Mouse (Mus musculus): Measurements from ENCODE around the gene Crcp. TPM values are rescaled to one million over a fixed set of nuclear protein-coding genes. Genes with fewer than 3 reads are reported as not detected.

Gene Crcp
- polyA plus RNA-seq, 1 experiment from 2014 or later, result 38.7 TPM

DNA sequence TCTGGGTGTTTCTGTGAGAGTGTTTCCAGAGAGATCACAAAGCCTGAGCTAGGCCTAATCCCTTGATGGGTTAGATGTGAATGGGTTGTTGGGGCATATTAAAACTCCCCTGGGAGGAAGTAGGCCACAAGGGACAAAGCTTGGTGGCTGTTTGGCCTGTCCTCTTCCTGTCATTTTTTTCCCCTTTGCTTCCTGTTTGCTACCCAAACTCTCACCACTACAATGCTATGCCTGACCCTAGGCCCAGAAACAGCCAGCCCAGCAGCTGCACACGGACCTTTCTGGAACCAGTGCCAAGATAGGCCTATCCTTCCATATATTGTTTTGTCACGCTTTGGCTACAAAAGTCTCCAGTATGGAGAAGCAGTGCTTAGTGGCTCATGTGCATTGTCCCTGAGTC is 33.0 kb downstream of the Crcp start:
- WGBS, result 62% methylated on average over 2 of the region's 2 CpGs
- H3K9ac ChIP-seq (ENCODE audit: low read depth, low read length), result no peak overlapping the region
- H3K36me3 ChIP-seq (ENCODE audit: control insufficient read depth, insufficient read depth, low read length), result 0 out of 2 replicates have a peak, but pooled peaks cover 2% of the 10 kb centered on the region
- 0 out of 2 replicates have a peak, but pooled peaks cover 13% of the 10 kb centered on the region for H3K4me1 ChIP-seq (ENCODE audit: control insufficient read depth, insufficient read depth, low read length)
- no peak overlapping the region for H3K4me2 ChIP-seq (ENCODE audit: low read depth, low read length)
- no peak overlapping the region for H3K4me3 ChIP-seq (ENCODE audit: low read length)
- H3K27ac ChIP-seq (ENCODE audit: low read length), result 0 out of 2 replicates have a peak overlapping the region, but pooled peaks have one; percentile 4
- peak; percentile 18; the same call in 1 of the 2 replicates for ATAC-seq
- H3K27me3 ChIP-seq (replicated peaks; ENCODE audit: control insufficient read depth, insufficient read depth, low read length), result no peaks in the 10 kb centered on the region
- no peaks in the 10 kb centered on the region; the same call in 1 of the 2 replicates for H3K9me3 ChIP-seq (ENCODE audit: control insufficient read depth, low read length)

DNA sequence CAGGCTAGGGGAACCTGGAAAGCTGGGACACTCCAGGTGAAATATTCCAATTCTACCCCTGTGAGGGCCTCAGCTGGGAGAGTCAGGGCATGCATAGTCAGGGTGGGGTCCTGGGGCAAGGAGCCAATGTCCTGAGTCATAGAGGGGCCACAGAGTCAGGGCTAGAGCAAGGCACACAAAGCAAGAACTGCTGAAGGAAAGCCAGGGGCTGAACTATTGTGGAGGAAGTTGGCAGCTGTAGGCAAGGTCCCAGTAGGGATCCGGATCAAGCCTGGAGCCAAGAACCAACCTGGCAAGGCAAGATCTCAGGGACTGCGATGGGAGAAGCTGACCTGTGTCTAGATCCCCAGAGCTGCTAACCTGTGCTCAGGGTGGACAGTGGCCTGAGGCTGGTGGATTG is 34.7 kb downstream of the Crcp start:
- Histone ChIP-seq H3K4me3 (ENCODE audit: low read length) (no peak overlapping the region), H3K4me1 (ENCODE audit: control insufficient read depth, insufficient read depth, low read length) (0 out of 2 replicates have a peak, but pooled peaks cover 13% of the 10 kb centered on the region), H3K4me2 (ENCODE audit: low read depth, low read length) (no peak overlapping the region), H3K27me3 (replicated peaks; ENCODE audit: control insufficient read depth, insufficient read depth, low read length) (no peaks in the 10 kb centered on the region), H3K9ac (ENCODE audit: low read depth, low read length) (no peak overlapping the region), H3K27ac (ENCODE audit: low read length) (no peak overlapping the region), H3K36me3 (ENCODE audit: control insufficient read depth, insufficient read depth, low read length) (no peaks in the 10 kb centered on the region), H3K9me3 (ENCODE audit: control insufficient read depth, low read length) (no peaks in the 10 kb centered on the region; the same call in 1 of the 2 replicates)
- 80% methylated on average over 2 of the region's 2 CpGs for WGBS
- ATAC-seq, result peak; percentile 27; the same call in 1 of the 2 replicates

DNA sequence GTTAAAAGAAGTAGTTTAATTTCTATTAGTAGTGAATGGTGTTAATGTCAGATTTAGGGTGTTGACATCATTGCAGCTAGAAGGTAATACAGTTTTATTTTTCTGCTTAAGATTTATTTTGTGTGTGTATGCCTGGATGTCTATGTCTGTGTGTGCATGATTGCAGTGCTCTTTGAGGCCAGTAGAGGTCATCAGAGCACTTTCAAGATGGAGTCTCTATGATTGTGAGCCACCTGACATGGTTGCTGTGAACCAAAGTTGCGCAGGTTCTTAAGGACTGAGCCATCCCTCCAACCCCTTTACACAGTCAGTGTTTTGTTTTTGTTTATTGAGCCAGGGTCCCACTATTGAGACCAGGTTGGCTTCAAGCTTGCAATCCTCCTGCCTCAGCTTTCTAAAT is 36.5 kb downstream of the Crcp start:
- no peaks in the 10 kb centered on the region for H3K36me3 ChIP-seq (ENCODE audit: control insufficient read depth, insufficient read depth, low read length)
- 0 out of 2 replicates have a peak, but pooled peaks cover 3% of the 10 kb centered on the region for H3K4me1 ChIP-seq (ENCODE audit: control insufficient read depth, insufficient read depth, low read length)
- no peak overlapping the region for H3K27ac ChIP-seq (ENCODE audit: low read length)
- H3K9ac ChIP-seq (ENCODE audit: low read depth, low read length), result no peak overlapping the region
- no peak overlapping the region for H3K4me2 ChIP-seq (ENCODE audit: low read depth, low read length)
- no peak for ATAC-seq
- no peaks in the 10 kb centered on the region for H3K27me3 ChIP-seq (replicated peaks; ENCODE audit: control insufficient read depth, insufficient read depth, low read length)
- H3K9me3 ChIP-seq (ENCODE audit: control insufficient read depth, low read length), result no peaks in the 10 kb centered on the region; the same call in 1 of the 2 replicates
- no peak overlapping the region for H3K4me3 ChIP-seq (ENCODE audit: low read length)
- 94% methylated on average over 1 of the region's 1 CpGs for WGBS

DNA sequence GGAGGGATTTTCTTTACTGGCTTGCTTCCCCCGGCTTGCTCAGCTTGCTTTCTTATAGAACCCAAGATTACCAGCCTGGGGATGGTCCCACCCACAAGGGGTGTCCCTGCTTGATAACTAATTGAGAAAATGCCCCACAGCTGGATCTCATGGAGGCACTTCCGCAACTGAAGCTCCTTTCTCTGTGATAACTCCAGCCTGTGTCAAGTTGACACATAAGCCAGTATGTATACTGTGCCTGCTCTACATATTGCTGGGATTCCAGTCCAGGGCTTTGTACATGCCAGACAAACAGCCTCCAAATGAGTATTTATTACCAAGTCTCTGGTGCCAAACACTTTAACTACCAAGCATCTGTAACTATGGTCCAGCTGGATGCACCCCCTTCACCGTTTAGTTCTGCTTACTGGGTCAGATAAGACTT is 38.8 kb downstream of the Crcp start:
- ATAC-seq, result no peak
- 62% methylated on average over 3 of the region's 3 CpGs for WGBS
- no peaks in the 10 kb centered on the region for H3K36me3 ChIP-seq (ENCODE audit: control insufficient read depth, insufficient read depth, low read length)
- no peaks in the 10 kb centered on the region; the same call in 1 of the 2 replicates for H3K9me3 ChIP-seq (ENCODE audit: control insufficient read depth, low read length)
- no peak overlapping the region for H3K27ac ChIP-seq (ENCODE audit: low read length)
- H3K4me2 ChIP-seq (ENCODE audit: low read depth, low read length), result no peak overlapping the region
- H3K4me1 ChIP-seq (ENCODE audit: control insufficient read depth, insufficient read depth, low read length), result 0 out of 2 replicates have a peak, but pooled peaks cover 3% of the 10 kb centered on the region
- no peak overlapping the region for H3K9ac ChIP-seq (ENCODE audit: low read depth, low read length)
- H3K4me3 ChIP-seq (ENCODE audit: low read length), result no peak overlapping the region
- H3K27me3 ChIP-seq (replicated peaks; ENCODE audit: control insufficient read depth, insufficient read depth, low read length), result no peaks in the 10 kb centered on the region

DNA sequence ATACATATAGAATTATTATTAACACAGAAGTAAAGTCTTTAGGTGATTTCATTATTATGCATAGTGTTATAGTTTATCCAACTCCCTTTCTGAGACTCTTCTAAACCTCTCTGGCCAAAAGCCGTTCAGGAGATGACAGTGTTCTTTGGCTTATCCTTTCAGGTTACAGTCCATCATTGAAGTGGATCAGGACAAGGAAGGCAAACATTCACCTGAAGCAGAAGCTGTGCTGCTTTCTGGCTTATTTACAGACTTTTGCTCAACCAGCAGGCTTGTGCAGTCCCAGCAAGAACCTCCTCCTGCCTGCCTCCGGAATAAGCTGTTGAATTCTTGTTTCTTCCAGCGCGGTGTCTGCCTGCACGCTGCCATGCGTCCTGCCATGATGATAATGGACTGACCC is 43.9 kb downstream of the Crcp start, which contains the start of gene Tpst1:
Gene Tpst1, plus strand, starts transcription at position 301 of the 400 bp plus-strand sequence.
- Histone ChIP-seq H3K9me3 (ENCODE audit: control insufficient read depth, low read length) (no peaks in the 10 kb centered on the region), H3K27me3 (replicated peaks; ENCODE audit: control insufficient read depth, insufficient read depth, low read length) (no peaks in the 10 kb centered on the region), H3K4me3 (ENCODE audit: low read length) (no peak within 1 kb of the TSS), H3K4me1 (ENCODE audit: control insufficient read depth, insufficient read depth, low read length) (no peaks in the 10 kb centered on the region), H3K9ac (ENCODE audit: low read depth, low read length) (no peak within 1 kb of the TSS), H3K4me2 (ENCODE audit: low read depth, low read length) (no peak within 1 kb of the TSS), H3K36me3 (ENCODE audit: control insufficient read depth, insufficient read depth, low read length) (no peaks in the 10 kb centered on the region), H3K27ac (ENCODE audit: low read length) (no peak within 1 kb of the TSS)
- ATAC-seq, result no peak
- 87% methylated on average over 6 of the region's 6 CpGs for WGBS

DNA sequence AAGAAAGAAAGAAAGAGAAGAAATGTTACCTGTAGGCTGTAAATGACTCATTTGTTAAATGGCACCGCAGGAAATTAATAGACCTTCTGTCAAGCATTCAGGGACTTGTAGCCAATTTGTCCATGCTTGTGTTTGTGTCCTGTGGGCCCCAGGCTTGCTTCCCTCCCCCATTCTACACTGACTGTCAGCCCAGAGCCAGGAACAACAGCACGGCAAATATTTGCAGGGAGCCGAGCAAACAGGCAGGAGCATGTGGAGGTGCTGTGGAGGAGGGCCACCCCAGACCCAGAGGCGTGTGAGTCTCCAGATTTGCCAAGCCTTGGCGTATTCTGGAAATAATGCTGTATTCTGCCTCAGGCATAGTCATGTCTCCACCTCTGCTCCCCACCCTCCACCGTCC is 45.4 kb downstream of the Crcp start:
- H3K27ac ChIP-seq (ENCODE audit: low read length), result no peak overlapping the region
- no peak for ATAC-seq
- no peaks in the 10 kb centered on the region for H3K9me3 ChIP-seq (ENCODE audit: control insufficient read depth, low read length)
- H3K27me3 ChIP-seq (replicated peaks; ENCODE audit: control insufficient read depth, insufficient read depth, low read length), result no peaks in the 10 kb centered on the region
- no peak overlapping the region for H3K4me2 ChIP-seq (ENCODE audit: low read depth, low read length)
- no peak overlapping the region for H3K4me3 ChIP-seq (ENCODE audit: low read length)
- no peaks in the 10 kb centered on the region for H3K36me3 ChIP-seq (ENCODE audit: control insufficient read depth, insufficient read depth, low read length)
- no peak overlapping the region for H3K9ac ChIP-seq (ENCODE audit: low read depth, low read length)
- 66% methylated on average over 6 of the region's 6 CpGs for WGBS
- peaks cover 3% of the 10 kb centered on the region; the same call in 1 of the 2 replicates for H3K4me1 ChIP-seq (ENCODE audit: control insufficient read depth, insufficient read depth, low read length)

DNA sequence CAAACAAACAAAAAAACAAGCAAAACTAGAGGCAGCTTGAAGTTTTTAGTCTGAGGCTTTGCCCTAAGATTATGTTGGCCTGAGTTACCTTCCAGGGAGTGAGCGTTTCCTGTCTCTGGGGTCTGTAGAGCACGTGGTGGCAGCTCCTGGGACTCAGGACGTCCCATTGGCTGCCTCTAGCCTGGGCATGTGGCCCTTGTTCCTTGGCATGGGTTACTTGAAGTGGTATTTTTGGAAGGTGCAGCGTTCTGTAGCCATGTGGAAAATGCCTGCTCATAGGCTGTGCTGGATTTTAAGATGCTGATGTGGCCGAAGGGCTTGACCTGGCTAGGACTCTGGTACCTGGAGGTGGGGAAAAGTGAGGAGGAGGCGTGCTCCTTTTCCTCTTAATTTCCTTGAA is 47.3 kb downstream of the Crcp start:
- Histone ChIP-seq H3K27ac (ENCODE audit: low read length) (no peak overlapping the region), H3K4me2 (ENCODE audit: low read depth, low read length) (no peak overlapping the region), H3K9ac (ENCODE audit: low read depth, low read length) (no peak overlapping the region), H3K9me3 (ENCODE audit: control insufficient read depth, low read length) (no peaks in the 10 kb centered on the region), H3K4me3 (ENCODE audit: low read length) (no peak overlapping the region), H3K36me3 (ENCODE audit: control insufficient read depth, insufficient read depth, low read length) (no peaks in the 10 kb centered on the region), H3K4me1 (ENCODE audit: control insufficient read depth, insufficient read depth, low read length) (peaks cover 11% of the 10 kb centered on the region), H3K27me3 (replicated peaks; ENCODE audit: control insufficient read depth, insufficient read depth, low read length) (no peaks in the 10 kb centered on the region)
- ATAC-seq, result no peak
- WGBS, result 69% methylated on average over 6 of the region's 6 CpGs

DNA sequence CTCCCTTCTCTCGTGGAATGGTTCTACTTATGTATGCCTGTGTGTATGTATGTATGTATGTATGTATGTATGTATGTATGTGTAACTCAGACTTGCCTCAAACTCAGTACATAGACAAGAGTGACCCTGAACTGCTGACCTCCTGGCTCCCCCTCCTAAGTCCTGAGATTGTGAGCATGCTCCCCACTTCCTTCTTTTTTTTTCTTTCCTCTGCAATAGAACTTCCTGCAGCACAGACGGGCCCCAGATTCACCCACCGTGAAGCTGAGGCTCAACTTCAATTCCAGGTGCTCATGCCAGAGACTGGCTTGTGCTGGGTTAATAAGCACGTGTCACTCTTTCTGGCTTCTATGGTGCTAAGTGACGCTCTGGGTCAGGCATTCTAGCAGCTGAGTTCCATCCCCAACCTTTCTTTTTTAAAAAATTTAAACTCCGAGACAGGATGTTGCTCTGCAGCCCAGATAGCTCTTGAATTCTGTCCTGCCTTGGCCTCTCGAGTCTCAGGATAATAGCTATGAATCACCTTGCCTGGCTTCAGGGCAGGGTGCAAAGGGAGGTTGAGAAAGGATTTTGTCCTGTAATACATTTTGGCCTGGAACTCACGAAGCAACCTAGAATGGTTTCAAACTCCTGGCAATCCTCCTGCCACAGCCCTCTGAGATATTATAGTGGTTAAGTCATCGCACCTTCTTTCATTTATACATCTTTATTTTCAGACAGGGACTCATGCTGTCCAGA is 49.2 kb downstream of the Crcp start:
- no peak overlapping the region for H3K9ac ChIP-seq (ENCODE audit: low read depth, low read length)
- H3K9me3 ChIP-seq (ENCODE audit: control insufficient read depth, low read length), result no peaks in the 10 kb centered on the region
- peaks cover 14% of the 10 kb centered on the region for H3K4me1 ChIP-seq (ENCODE audit: control insufficient read depth, insufficient read depth, low read length)
- H3K27ac ChIP-seq (ENCODE audit: low read length), result no peak overlapping the region
- no peaks in the 10 kb centered on the region for H3K27me3 ChIP-seq (replicated peaks; ENCODE audit: control insufficient read depth, insufficient read depth, low read length)
- no peaks in the 10 kb centered on the region for H3K36me3 ChIP-seq (ENCODE audit: control insufficient read depth, insufficient read depth, low read length)
- WGBS, result 62% methylated on average over 9 of the region's 9 CpGs
- H3K4me2 ChIP-seq (ENCODE audit: low read depth, low read length), result no peak overlapping the region
- ATAC-seq, result no peak
- no peak overlapping the region for H3K4me3 ChIP-seq (ENCODE audit: low read length)

DNA sequence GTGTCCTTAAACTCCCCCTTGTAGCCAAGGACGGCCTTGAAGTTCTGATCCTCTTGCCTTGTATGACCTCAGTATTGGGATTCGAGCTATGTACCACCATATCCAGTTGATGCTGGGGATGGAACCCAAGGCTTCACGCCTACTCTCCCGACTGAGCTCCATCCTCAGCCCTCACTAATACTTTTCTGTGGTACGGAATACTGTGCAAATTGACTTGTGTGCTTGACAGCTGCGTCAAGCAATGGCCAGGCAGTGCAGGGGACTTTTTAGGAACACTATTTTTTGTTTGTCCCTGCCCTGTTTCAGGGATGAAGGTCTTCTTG is 49.7 kb downstream of the Crcp start:
- Histone ChIP-seq H3K27ac (ENCODE audit: low read length) (peak overlapping the region; percentile 38; the same call in 1 of the 2 replicates), H3K4me3 (ENCODE audit: low read length) (peak overlapping the region; percentile 74), H3K9me3 (ENCODE audit: control insufficient read depth, low read length) (no peaks in the 10 kb centered on the region), H3K4me1 (ENCODE audit: control insufficient read depth, insufficient read depth, low read length) (peaks cover 14% of the 10 kb centered on the region), H3K36me3 (ENCODE audit: control insufficient read depth, insufficient read depth, low read length) (no peaks in the 10 kb centered on the region), H3K27me3 (replicated peaks; ENCODE audit: control insufficient read depth, insufficient read depth, low read length) (no peaks in the 10 kb centered on the region), H3K4me2 (ENCODE audit: low read depth, low read length) (peak overlapping the region; percentile 90), H3K9ac (ENCODE audit: low read depth, low read length) (peak overlapping the region; percentile 87)
- peak; percentile 18; the same call in 1 of the 2 replicates for ATAC-seq
- WGBS, result 44% methylated on average over 6 of the region's 6 CpGs

All from intestine, embryonic 16.5 days (tissue).